10 mouse cellular contexts compared by ENCODE assay signal in genomic region chr1:171390101-171390500, GRCm38 (mm10). TPM values are rescaled to one million over a fixed set of nuclear protein-coding genes. Genes with fewer than 3 reads are reported as not detected.
DNase-seq lines count a peak whose midpoint lies in the region; ATAC-seq and TF ChIP-seq lines count a peak whose summit lies in the region.
"Had no signal": no experiment of that assay in that cellular context is flagged by ENCODE, and none has a peak within 500 bp of the region (broad histone marks: within the 10 kb centered on the region; RNA-seq: fewer than 3 reads in every experiment).

No protein-coding gene starts in this region.

- no peaks in the 10 kb centered on the region; the same call in 1 of the 2 replicates for H3K4me1 ChIP-seq in stomach, postnatal 0 days (replicated peaks; ENCODE audit: control insufficient read depth, insufficient read depth)

- TF ChIP-seq EP300 in stomach, postnatal 0 days (optimal IDR thresholded peaks at IDR 0.05) = no peak

- DNase-seq in adrenal gland, postnatal 14 days = peak; percentile 33
- no peak for DNase-seq in adrenal gland, adult 18-20 months (ENCODE audit: low spot score in 2 of 2)
- peak; percentile 49 for DNase-seq in lung, postnatal 14 days
- peak; percentile 45 for DNase-seq in stomach, postnatal 0 days (ENCODE audit: low spot score)
- no peak for DNase-seq in adrenal gland, adult 8-10 months
- no peak for DNase-seq in urinary bladder, adult 18-20 months (ENCODE audit: low spot score in 2 of 2)
- DNase-seq in left cerebral cortex, adult 8-10 months (ENCODE audit: low spot score in 2 of 2) = no peak
- DNase-seq: lung, embryonic 14.5 days had no signal

- no peak overlapping the region for H3K4me2 ChIP-seq in stomach, postnatal 0 days (replicated peaks; ENCODE audit: low read depth)
- H3K4me2 ChIP-seq: lung, embryonic 14.5 days had no signal

- peak overlapping the region; percentile 24; the same call in 1 of the 2 replicates for H3K27ac ChIP-seq in stomach, postnatal 0 days (replicated peaks)
- H3K27ac ChIP-seq: heart, adult 2 months had no signal

- 63% methylated on average over 4 of the region's 4 CpGs for WGBS in stomach, postnatal 0 days

- no peaks in the 10 kb centered on the region for H3K9me3 ChIP-seq in stomach, postnatal 0 days (ENCODE audit: control insufficient read depth, low read length)

- TF ChIP-seq CTCF in stomach, postnatal 0 days (IDR thresholded peaks at IDR 0.05; ENCODE audit: low read depth) = no peak

- H3K36me3 ChIP-seq in stomach, postnatal 0 days (ENCODE audit: control insufficient read depth, insufficient read depth, low read length) = no peaks in the 10 kb centered on the region

- no peaks in the 10 kb centered on the region for H3K27me3 ChIP-seq in stomach, postnatal 0 days (ENCODE audit: control insufficient read depth, insufficient read depth, low read length)

- H3K4me3 ChIP-seq in stomach, postnatal 0 days (ENCODE audit: low read depth, low read length) = no peak overlapping the region
- H3K4me3 ChIP-seq: heart, adult 2 months had no signal

- peak; percentile 77 for ATAC-seq in granulocyte monocyte progenitor cell, adult 5-6 weeks (replicated peaks; ENCODE audit: poor library complexity, severe bottlenecking)
- no peak; the same call in 1 of the 2 replicates for ATAC-seq in stomach, postnatal 0 days (ENCODE audit: low FRiP score, low TSS enrichment)

- no peak overlapping the region for H3K9ac ChIP-seq in stomach, postnatal 0 days (ENCODE audit: low read length)
- H3K9ac ChIP-seq: lung, embryonic 14.5 days had no signal

RNA-seq across cellular contexts. Expression of gene Arhgap30, which starts 1.3 kb away (rescaled TPM):
- total RNA-seq in adrenal gland, postnatal 14 days (2021) = 3.4 and 13.3 TPM in 2 replicates
- 1 to 10 TPM; 3.6 to 6.8 TPM for total RNA-seq in adrenal gland, adult 18-20 months (2021)
- total RNA-seq in granulocyte monocyte progenitor cell, adult 5-6 weeks (2014; fragmentation: Nextera tagmentation) = 47.2 and 53.5 TPM in 2 replicates
- total RNA-seq in granulocyte monocyte progenitor cell, adult 5-6 weeks (2017) = 63.0 and 67.1 TPM in 2 replicates
- polyA plus RNA-seq in stomach, postnatal 0 days (2015; fragmentation: Nextera tagmentation; extraction: Ambion mirVana) = 1.1 and 1.2 TPM in 2 replicates
- total RNA-seq in adrenal gland, adult 8-10 months (2022) = 1 to 10 TPM; 3.4 to 7.5 (median 5.5) TPM
- total RNA-seq in left cerebral cortex, adult 8-10 months (2022) = 1 to 10 TPM; 2.1 to 5.5 (median 3.0) TPM

RNA-seq across cellular contexts. Expression of gene Nectin4, which starts 20.2 kb away (rescaled TPM):
- 0.11 TPM in 2 replicates for total RNA-seq in adrenal gland, postnatal 14 days (2021)
- total RNA-seq in adrenal gland, adult 18-20 months (2021) = under 1 TPM; 0.20 to 0.45 TPM
- total RNA-seq in granulocyte monocyte progenitor cell, adult 5-6 weeks (2014; fragmentation: Nextera tagmentation) = 1.5 and 2.4 TPM in 2 replicates
- 0.99 and 1.6 TPM in 2 replicates for total RNA-seq in granulocyte monocyte progenitor cell, adult 5-6 weeks (2017)
- polyA plus RNA-seq in stomach, postnatal 0 days (2015; fragmentation: Nextera tagmentation; extraction: Ambion mirVana) = 45.5 and 48.2 TPM in 2 replicates
- total RNA-seq in adrenal gland, adult 8-10 months (2022) = under 1 TPM; 0.10 to 0.54 (median 0.31) TPM
- 1 to 10 TPM; 4.3 to 4.9 (median 4.6) TPM for total RNA-seq in left cerebral cortex, adult 8-10 months (2022)

RNA-seq across cellular contexts. Expression of gene Usf1, which starts 21.0 kb away (rescaled TPM):
- 49.6 and 69.1 TPM in 2 replicates for total RNA-seq in adrenal gland, postnatal 14 days (2021)
- 10 to 100 TPM; 51.7 to 53.5 TPM for total RNA-seq in adrenal gland, adult 18-20 months (2021)
- 51.3 and 64.2 TPM in 2 replicates for total RNA-seq in granulocyte monocyte progenitor cell, adult 5-6 weeks (2014; fragmentation: Nextera tagmentation)
- 71.0 and 71.5 TPM in 2 replicates for total RNA-seq in granulocyte monocyte progenitor cell, adult 5-6 weeks (2017)
- polyA plus RNA-seq in stomach, postnatal 0 days (2015; fragmentation: Nextera tagmentation; extraction: Ambion mirVana) = 39.1 and 41.6 TPM in 2 replicates
- 10 to 100 TPM; 61.4 to 94.4 (median 75.4) TPM for total RNA-seq in adrenal gland, adult 8-10 months (2022)
- total RNA-seq in left cerebral cortex, adult 8-10 months (2022) = 100 to 1,000 TPM in 1 of 4 experiments, 10 to 100 TPM in 3; 89.5 to 102 (median 96.9) TPM

RNA-seq across cellular contexts. Expression of gene Tstd1, which starts 28.6 kb away (rescaled TPM):
- 2.6 and 11.3 TPM in 2 replicates for total RNA-seq in adrenal gland, postnatal 14 days (2021)
- 1 to 10 TPM; 3.1 to 4.0 TPM for total RNA-seq in adrenal gland, adult 18-20 months (2021)
- 10.1 and 14.9 TPM in 2 replicates for total RNA-seq in granulocyte monocyte progenitor cell, adult 5-6 weeks (2014; fragmentation: Nextera tagmentation)
- total RNA-seq in granulocyte monocyte progenitor cell, adult 5-6 weeks (2017) = 3.7 TPM in 1 of 2 replicates, not detected in the other
- 3.7 and 3.8 TPM in 2 replicates for polyA plus RNA-seq in stomach, postnatal 0 days (2015; fragmentation: Nextera tagmentation; extraction: Ambion mirVana)
- total RNA-seq in adrenal gland, adult 8-10 months (2022) = 1 to 10 TPM; 1.7 to 8.1 (median 5.3) TPM
- 1 to 10 TPM; 1.5 to 3.2 (median 2.4) TPM for total RNA-seq in left cerebral cortex, adult 8-10 months (2022)

RNA-seq across cellular contexts. Expression of gene Klhdc9, which starts 29.5 kb away (rescaled TPM):
- 3.1 and 5.1 TPM in 2 replicates for total RNA-seq in adrenal gland, postnatal 14 days (2021)
- 1 to 10 TPM; 1.3 to 2.4 TPM for total RNA-seq in adrenal gland, adult 18-20 months (2021)
- total RNA-seq in granulocyte monocyte progenitor cell, adult 5-6 weeks (2014; fragmentation: Nextera tagmentation) = not detected in 2 replicates
- 0.52 and 0.77 TPM in 2 replicates for total RNA-seq in granulocyte monocyte progenitor cell, adult 5-6 weeks (2017)
- 0.86 and 1.2 TPM in 2 replicates for polyA plus RNA-seq in stomach, postnatal 0 days (2015; fragmentation: Nextera tagmentation; extraction: Ambion mirVana)
- 10 to 100 TPM in 1 of 4 experiments, 1 to 10 TPM in 3; 1.7 to 13.1 (median 6.2) TPM for total RNA-seq in adrenal gland, adult 8-10 months (2022)
- total RNA-seq in left cerebral cortex, adult 8-10 months (2022) = 10 to 100 TPM in 3 of 4 experiments, 1 to 10 TPM in 1; 10.0 to 12.8 (median 12.4) TPM

Comparison
In these comparisons a context has a peak if more than half of its experiments do, and no peak if none do; other contexts are left out.
1. DNase-seq: peak in adrenal gland, postnatal 14 days (single experiment), lung, postnatal 14 days (single experiment) and stomach, postnatal 0 days (single experiment); none in adrenal gland, adult 18-20 months (0 of 2), adrenal gland, adult 8-10 months (single experiment), urinary bladder, adult 18-20 months (0 of 2) and left cerebral cortex, adult 8-10 months (0 of 2).